Mouse (Mus musculus): Measurements from ENCODE around the gene Tmem121b.

DNA sequence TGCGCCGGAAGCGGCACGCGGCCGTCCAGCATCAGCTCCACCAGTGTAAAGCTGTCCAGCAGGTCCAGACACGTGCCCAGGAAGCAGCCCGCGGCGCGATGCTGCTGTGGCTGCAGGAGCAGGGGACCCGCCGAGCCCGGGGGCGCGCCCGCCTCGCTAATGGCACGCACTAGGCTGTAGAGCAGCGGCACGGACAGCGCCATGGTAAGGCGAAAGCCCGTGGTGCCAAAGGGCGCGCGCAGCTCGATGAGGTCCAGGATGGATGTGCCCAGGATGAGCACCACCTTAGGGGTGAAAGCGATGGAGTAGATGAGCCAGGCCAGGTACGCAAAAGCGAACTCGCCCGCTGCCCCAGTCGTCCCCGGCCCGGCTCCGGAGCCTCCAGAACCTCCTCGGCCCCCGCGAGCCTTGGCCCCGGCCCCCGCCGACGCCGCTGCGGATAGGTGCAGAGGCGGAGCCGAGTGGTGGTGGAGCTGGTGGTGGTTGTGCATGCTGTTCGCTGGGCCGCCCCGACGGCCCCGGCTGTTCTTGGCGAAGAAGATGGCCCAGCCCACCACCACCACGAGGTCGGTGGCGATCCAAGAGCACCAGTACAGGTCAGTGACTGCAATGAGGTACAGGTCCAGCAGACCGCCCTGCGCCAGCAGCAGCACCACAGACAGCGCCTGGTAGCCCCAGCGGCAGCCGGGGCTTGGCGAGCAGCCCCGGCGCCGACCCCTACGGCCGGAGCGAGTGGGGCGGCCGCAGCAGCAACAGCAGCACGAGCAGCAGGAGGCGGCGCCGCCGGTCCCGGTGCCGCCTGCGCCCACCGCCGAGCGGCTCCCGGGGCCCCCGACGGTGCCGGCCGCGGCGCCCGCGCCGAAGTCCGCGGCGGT lies 871 bp downstream of the Tmem121b start:
- TF ChIP-seq CTCF (IDR thresholded peaks at IDR 0.05; ENCODE audit: low read depth) (no peak), EP300 (IDR thresholded peaks at IDR 0.05; ENCODE audit: low read depth) (no peak)
